Mouse (Mus musculus) CD4-positive, CD25-positive, alpha-beta regulatory T cell (primary cell): Measurements from ENCODE around the gene Pfas. TPM values are rescaled to one million over a fixed set of nuclear protein-coding genes. Genes with fewer than 3 reads are reported as not detected.

Experiments used
- polyA plus RNA-seq: library from polyadenylated mRNA; unstranded; fragments of 100-300 nt; shearing (Covaris generic); gene quantifications from one replicate; pipeline ENCODE4 v1.2.1, GENCODE M21; 2017

The Pfas gene
- polyA plus RNA-seq = 3.8 TPM

DNA sequence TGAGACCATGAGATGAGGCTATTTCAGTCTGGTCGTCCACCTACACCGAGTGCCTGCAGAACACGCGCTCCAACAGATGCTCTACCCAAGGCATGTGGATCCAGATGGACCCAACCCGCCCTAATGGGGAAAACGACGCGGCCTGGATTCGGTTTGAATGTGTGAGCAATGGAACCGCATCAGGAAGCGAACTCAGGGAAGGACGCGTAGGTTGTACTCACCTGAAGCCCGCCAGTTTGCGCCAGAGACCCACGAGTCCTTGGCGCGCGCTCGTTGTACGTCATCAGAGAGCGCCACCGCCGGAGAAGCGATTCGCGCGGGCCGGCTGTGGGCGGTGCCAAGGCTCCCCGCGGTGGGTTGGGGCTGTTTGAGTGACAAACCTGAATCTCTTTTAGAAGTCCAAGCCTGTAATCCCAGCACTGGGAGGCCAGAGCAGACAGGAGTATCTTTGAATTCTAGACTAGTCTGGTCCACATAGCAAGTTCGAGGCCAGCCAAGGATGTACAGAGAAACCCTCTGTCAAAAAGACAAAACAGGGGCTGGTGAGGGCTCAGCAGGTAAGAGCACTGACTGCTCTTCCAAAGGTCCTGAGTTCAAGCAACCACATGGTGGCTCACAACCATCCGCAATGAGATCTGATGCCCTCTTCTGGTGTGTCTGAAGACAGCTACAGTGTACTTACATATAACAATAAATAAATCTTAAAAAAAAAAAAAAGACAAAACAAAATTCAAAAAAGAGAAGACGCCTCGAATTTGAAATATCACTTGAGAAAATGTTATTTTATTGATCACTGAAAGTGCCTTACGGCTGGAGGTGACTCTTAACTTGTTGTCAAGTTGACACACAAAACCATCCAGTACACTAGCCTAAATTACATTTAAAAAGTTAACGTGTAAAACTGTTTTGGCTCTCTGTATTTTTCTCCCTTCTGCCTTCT, at the start of gene Pfas:
TSS of gene Pfas (minus strand) at position 279 of the 940 bp plus-strand sequence.

DNA sequence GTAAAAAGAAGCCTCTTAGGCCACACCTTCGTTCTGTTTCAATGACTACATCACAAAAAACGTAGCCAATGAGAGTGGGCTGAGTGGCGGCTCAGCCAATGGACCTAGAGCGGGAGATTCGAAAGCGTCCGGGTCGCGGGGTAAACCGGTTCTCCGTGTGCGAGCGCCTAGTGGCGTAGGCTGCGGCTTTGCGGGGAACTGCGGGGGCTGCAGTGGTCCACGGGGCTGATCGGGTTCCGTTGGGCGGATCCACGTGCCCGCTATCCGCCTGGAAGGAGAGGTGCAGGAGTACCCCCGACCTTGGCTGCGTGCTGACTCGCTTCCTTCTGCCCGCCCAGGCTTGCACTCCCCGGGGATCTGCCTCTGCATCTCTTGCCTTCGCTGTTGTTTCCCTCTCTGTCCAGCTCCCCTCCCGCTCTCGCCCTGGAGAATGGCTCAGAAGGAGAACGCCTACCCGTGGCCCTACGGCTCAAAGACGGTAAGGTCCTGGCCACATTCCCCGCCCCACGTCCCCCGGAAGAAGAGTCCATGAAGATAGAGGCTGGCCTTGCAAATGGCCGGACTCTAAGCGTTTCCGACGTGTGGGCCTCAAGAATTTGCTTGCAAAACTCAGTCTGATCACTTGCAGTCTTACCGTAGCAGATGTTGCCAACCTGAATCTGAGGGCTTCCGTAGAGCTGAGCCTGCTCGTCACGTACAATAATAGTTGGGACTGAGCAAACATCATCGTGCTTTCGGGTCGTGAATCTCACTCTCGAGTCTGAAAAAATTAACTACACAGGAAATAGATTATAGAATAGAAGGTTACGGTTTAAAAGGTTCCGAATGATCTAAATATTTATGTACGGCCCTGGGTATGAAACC, 37.5 kb upstream of the Pfas start, which contains the start of gene Aurkb:
TSS of gene Aurkb (plus strand) at position 117 of the 864 bp plus-strand sequence.

DNA sequence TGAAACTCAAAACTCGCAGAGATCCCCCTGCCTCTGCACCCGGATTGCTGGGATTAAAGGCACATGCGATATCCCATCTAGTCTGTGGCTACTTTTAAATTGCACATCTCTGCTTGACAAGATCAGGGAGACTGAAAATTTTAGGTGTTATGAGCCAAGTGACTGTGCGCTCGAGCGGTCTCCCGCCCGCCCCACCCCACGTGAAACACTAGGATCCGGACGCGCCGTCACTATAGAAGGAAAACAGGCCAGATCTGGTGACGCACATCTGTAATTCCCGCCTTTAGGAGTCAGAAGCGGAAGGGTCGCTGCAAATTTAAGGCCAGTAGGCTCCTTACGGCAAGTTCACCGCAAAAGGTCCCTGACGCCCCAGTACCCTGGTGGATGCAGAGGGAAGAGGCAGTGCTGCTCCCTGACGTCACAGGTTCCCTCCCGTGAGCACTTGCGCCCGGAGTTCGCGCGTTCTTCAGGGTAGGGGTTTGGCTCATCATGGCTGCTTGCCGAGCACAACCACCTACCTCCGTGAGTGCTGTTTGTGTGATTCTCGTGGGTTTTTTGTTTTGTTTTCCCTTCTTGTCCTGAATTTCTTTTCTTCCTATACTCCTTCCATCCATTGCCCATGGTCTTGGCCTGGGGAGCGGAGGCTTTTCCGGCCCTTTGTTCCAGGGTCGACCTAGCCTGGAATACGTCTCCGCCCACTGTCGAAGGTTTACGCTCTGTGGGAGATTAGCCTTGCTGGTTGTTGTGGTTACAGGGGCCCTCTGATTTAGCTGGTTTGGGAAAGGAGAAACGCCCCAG, 7.6 kb upstream of the Pfas start, which contains the start of gene Ctc1:
TSS of gene Ctc1 (plus strand) at position 268 of the 798 bp plus-strand sequence.

DNA sequence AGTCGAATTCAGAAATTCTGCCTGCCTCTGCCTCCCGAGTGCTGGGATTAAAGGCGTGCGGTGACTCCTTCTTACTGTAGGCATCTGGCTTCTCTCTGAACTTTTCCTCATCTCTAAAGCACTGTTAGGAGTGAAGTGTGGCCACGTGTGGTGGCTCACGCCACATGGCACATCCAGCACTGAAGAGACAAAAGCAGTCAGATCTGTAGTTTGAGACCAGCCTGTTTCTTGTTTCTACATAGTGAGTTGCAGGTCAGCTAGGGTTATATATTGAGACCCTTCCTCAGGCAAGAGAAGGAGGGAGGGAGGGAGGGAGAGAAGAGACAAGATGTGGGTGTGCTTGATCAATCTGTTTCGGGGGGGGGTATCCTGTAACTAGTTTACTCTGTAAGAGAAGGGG, 33.2 kb downstream of the Pfas start, which contains the start of gene Rangrf:
TSS of gene Rangrf (minus strand) at position 101 of the 400 bp plus-strand sequence.

DNA sequence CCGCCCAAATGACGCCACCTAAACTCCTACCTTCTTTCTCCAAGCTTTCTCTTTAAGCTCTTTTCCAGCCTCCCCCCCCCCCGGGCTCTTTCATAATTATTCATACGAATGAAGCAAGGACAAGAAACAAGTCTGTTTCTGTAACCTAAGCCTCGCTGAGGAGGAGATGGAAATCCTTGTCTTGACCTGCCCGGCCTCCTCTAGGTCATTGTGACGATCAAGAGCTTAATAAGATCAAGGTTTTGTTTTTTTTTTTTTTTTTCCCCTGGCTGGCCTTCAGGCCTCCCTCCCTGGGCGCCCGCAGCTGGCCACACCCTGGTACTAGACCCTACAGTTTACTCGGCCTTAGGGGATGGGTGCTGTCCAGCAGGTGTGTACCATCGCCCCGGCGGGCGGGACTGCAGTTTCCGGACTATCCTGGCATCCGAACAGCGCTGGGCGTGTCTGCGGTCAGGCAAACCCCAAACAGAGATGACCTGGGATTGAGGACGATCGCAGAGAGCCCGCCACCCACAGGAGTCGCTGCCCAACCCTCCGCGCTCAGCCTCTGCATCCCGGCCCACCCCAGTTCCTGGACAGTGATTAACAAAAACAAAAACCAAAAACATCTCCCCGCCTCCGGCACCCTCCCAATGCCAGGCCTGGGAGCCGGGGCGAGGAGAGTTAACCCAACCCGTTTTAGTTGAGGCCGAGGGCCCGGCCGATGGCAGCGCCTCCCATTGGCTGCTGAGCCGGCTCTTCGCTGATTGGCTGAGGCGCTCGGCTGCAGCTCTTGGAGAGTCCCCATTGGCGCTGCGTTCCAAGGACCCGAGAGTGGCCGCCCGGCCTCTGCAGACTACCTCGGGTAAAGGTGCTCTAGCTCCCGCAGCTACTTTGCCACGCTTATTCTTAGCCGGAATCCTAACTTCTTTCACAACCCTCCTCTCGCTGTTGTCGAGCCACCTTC, 40.6 kb downstream of the Pfas start, which contains the start of gene Slc25a35:
TSS of gene Slc25a35 (plus strand) at position 795 of the 946 bp plus-strand sequence.

DNA sequence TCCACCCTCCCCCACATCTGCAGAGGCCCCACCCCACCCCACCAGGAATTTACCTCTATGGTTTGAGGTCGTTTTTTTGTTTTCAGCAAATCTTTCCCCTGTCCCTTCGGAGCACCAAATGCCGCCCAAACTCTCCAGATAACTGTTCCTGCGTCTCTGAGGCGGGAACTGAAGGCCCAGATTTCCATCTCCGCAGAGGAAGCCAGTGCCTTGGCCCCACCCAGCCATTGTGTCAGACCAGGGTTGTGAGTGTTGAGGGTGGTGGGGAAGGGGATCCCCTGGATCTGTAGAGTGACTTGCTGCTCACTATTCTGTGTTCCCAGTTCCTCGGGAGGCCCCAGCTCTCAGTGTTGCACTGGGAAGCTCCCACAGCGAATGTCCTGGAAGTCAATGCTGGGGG, 51.0 kb downstream of the Pfas start, which contains the start of gene Arhgef15:
TSS of gene Arhgef15 (minus strand) at position 173 of the 400 bp plus-strand sequence.

Other genes with a start within 250 kb of the Pfas start
- 61.1 TPM for gene Ndel1, start 136.6 kb downstream of the Pfas start, polyA plus RNA-seq
- not detected for gene Rnf222, start 119.9 kb downstream of the Pfas start, polyA plus RNA-seq
- gene Rpl26, start 106.9 kb downstream of the Pfas start, polyA plus RNA-seq = 809 TPM
- gene Odf4, start 81.4 kb downstream of the Pfas start, polyA plus RNA-seq = not detected
- 0.17 TPM for gene Arhgef15, start 51.0 kb downstream of the Pfas start, polyA plus RNA-seq
- gene Slc25a35, start 40.3 kb downstream of the Pfas start, polyA plus RNA-seq = 9.9 TPM
- gene Rangrf, start 33.3 kb downstream of the Pfas start, polyA plus RNA-seq = 37.1 TPM
- gene Ctc1, start 7.5 kb upstream of the Pfas start, polyA plus RNA-seq = 23.1 TPM
- 4.2 TPM for gene Aurkb, start 37.2 kb upstream of the Pfas start, polyA plus RNA-seq
- 7.2 TPM for gene Borcs6, start 51.3 kb upstream of the Pfas start, polyA plus RNA-seq
- 1.7 TPM for gene Tmem107, start 62.3 kb upstream of the Pfas start, polyA plus RNA-seq
- gene Vamp2, start 80.0 kb upstream of the Pfas start, polyA plus RNA-seq = 139 TPM
- gene Per1, start 86.8 kb upstream of the Pfas start, polyA plus RNA-seq = 8.9 TPM
- not detected for gene Hes7, start 111.9 kb upstream of the Pfas start, polyA plus RNA-seq
- not detected for gene 9130213A22Rik, start 114.1 kb upstream of the Pfas start, polyA plus RNA-seq
- gene Aloxe3, start 117.4 kb upstream of the Pfas start, polyA plus RNA-seq = 0.08 TPM
- not detected for gene Alox12b, start 148.5 kb upstream of the Pfas start, polyA plus RNA-seq
- 3.2 TPM for gene Alox8, start 189.4 kb upstream of the Pfas start, polyA plus RNA-seq
- 0.19 TPM for gene Gucy2e, start 228.6 kb upstream of the Pfas start, polyA plus RNA-seq